21 mouse cellular contexts compared by ENCODE assay signal in the genomic region with DNA sequence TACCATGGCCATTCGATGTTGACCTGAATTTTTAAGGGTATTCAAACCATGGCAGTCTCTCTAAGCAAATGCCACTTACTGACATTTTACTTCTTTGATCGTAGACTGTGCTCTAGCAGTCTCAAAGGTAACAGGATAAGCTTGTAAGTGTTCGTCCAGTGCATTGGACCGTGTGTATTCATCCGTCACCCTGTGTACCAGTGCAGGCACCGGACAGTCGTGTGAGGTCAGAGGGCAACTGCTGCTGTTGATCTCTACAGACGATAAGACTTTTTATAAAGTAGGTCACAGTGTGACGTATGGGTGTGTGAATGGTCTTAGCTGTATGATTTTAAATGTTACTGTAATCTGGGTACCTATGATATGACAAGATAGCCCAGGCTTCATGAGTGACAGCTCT.
DNase-seq lines count a peak whose midpoint lies in the region; ATAC-seq and TF ChIP-seq lines count a peak whose summit lies in the region.
"Had no signal": no experiment of that assay in that cellular context is flagged by ENCODE, and none has a peak within 500 bp of the region (broad histone marks: within the 10 kb centered on the region; RNA-seq: fewer than 3 reads in every experiment).

No protein-coding gene starts in this region.

- no peak; the same call in 1 of the 2 replicates for ATAC-seq in kidney, embryonic 15.5 days (replicated peaks; ENCODE audit: low FRiP score)
- ATAC-seq in liver, postnatal 0 days, result peak; percentile 44; the same call in 1 of the 2 replicates
- ATAC-seq: CD4-positive, CD25-positive, alpha-beta regulatory T cell, adult 4 months; forebrain, embryonic 14.5 days; forebrain, postnatal 0 days had no signal

- no peaks in the 10 kb centered on the region for H3K4me1 ChIP-seq in kidney, embryonic 15.5 days
- H3K4me1 ChIP-seq in liver, postnatal 0 days (ENCODE audit: insufficient read depth), result no peaks in the 10 kb centered on the region
- H3K4me1 ChIP-seq: embryonic facial prominence, embryonic 12.5 days; embryonic facial prominence, embryonic 15.5 days; hindbrain, embryonic 12.5 days had no signal

- no peak overlapping the region for H3K4me3 ChIP-seq in kidney, embryonic 15.5 days (replicated peaks)
- H3K4me3 ChIP-seq in liver, postnatal 0 days (ENCODE audit: low read depth, low read length), result no peak overlapping the region
- H3K4me3 ChIP-seq: embryonic facial prominence, embryonic 12.5 days; embryonic facial prominence, embryonic 15.5 days; gastrocnemius, adult 2 months; hindbrain, embryonic 12.5 days had no signal

- WGBS in kidney, embryonic 15.5 days, result 36% methylated on average over 9 of the region's 9 CpGs
- 58% methylated on average over 9 of the region's 9 CpGs for WGBS in liver, postnatal 0 days (ENCODE audit: insufficient replicate concordance)

- H3K27me3 ChIP-seq in kidney, embryonic 15.5 days, result no peaks in the 10 kb centered on the region
- no peaks in the 10 kb centered on the region for H3K27me3 ChIP-seq in liver, postnatal 0 days (ENCODE audit: insufficient read depth, low read length)
- H3K27me3 ChIP-seq: embryonic facial prominence, embryonic 12.5 days; embryonic facial prominence, embryonic 15.5 days; hindbrain, embryonic 12.5 days had no signal

- H3K36me3 ChIP-seq in kidney, embryonic 15.5 days, result no peaks in the 10 kb centered on the region
- H3K36me3 ChIP-seq in liver, postnatal 0 days (replicated peaks; ENCODE audit: insufficient read depth, low read length), result no peaks in the 10 kb centered on the region
- H3K36me3 ChIP-seq: embryonic facial prominence, embryonic 12.5 days; embryonic facial prominence, embryonic 15.5 days; hindbrain, embryonic 12.5 days had no signal

- H3K9ac ChIP-seq in kidney, embryonic 15.5 days, result no peak overlapping the region
- H3K9ac ChIP-seq in liver, postnatal 0 days (replicated peaks), result no peak overlapping the region
- H3K9ac ChIP-seq: embryonic facial prominence, embryonic 12.5 days; embryonic facial prominence, embryonic 15.5 days; forebrain, postnatal 0 days; hindbrain, embryonic 12.5 days had no signal

- no peak for TF ChIP-seq CTCF in liver, postnatal 0 days (IDR thresholded peaks at IDR 0.05; ENCODE audit: low read depth)

- no peak overlapping the region for H3K27ac ChIP-seq in kidney, embryonic 15.5 days
- H3K27ac ChIP-seq in liver, postnatal 0 days (ENCODE audit: low read depth), result no peak overlapping the region
- H3K27ac ChIP-seq: embryonic facial prominence, embryonic 12.5 days; embryonic facial prominence, embryonic 15.5 days; gastrocnemius, adult 2 months; hindbrain, embryonic 12.5 days had no signal

- no peaks in the 10 kb centered on the region for H3K9me3 ChIP-seq in kidney, embryonic 15.5 days (replicated peaks)
- no peaks in the 10 kb centered on the region for H3K9me3 ChIP-seq in liver, postnatal 0 days (ENCODE audit: low read length)
- H3K9me3 ChIP-seq: embryonic facial prominence, embryonic 12.5 days; embryonic facial prominence, embryonic 15.5 days; hindbrain, embryonic 12.5 days had no signal

- no peak for TF ChIP-seq EP300 in liver, postnatal 0 days (IDR thresholded peaks at IDR 0.05; ENCODE audit: low read depth)

- H3K4me2 ChIP-seq in kidney, embryonic 15.5 days, result no peak overlapping the region
- H3K4me2 ChIP-seq in liver, postnatal 0 days (ENCODE audit: low read depth, low read length), result no peak overlapping the region
- H3K4me2 ChIP-seq: embryonic facial prominence, embryonic 12.5 days; embryonic facial prominence, embryonic 15.5 days; heart, embryonic 11.5 days; hindbrain, embryonic 12.5 days had no signal

- peak; percentile 55 for DNase-seq in kidney, adult 9 months
- no peak for DNase-seq in kidney, adult 11 months
- peak; percentile 47 to 53 for DNase-seq in kidney, postnatal 36 days
- no peak for DNase-seq in liver, postnatal 0 days
- DNase-seq in liver, result no peak
- DNase-seq: adrenal gland, adult 2 months; adrenal gland, postnatal 14 days; cerebellum, adult 11 months; cerebellum, adult 2 months; cerebellum, adult 9-11 months; cerebellum, postnatal 25 days; forebrain, postnatal 0 days; gastrocnemius, adult 2 months; gastrocnemius, postnatal 14 days had no signal

Comparison
In these comparisons a context has a peak if more than half of its experiments do, and no peak if none do; other contexts are left out.
1. DNase-seq: peak in kidney, adult 9 months (single experiment) and kidney, postnatal 36 days (2 of 2); none in kidney, adult 11 months (single experiment), liver, postnatal 0 days (single experiment) and liver (single experiment).